Mouse (Mus musculus) myocyte (in vitro differentiated cells): ENCODE measurements at regions not wholly inside any gene's neighbourhood (a gene's known extent, or its start where the extent isn't known, plus 50 kb on each side); places are given as distances from the start of the nearest gene placed in this dataset.

Experiments
- H3K27me3 ChIP-seq: one replicate; pipeline ENCODE4 v1.6.1; 2011; ENCODE audit not compliant: control insufficient read depth, insufficient read depth, insufficient read length
- H3K36me3 ChIP-seq: one replicate; pipeline ENCODE4 v1.6.1; 2011; ENCODE audit not compliant: control insufficient read depth, insufficient read depth
- H3K4me2 ChIP-seq: one replicate; pipeline ENCODE4 v1.6.1; 2011; ENCODE audit warnings: low read depth, control low read depth
- H3K4me3 ChIP-seq: one replicate; pipeline ENCODE4 v1.5.1; 2011; ENCODE audit warnings: mild to moderate bottlenecking, control low read depth, moderate library complexity
- H3K79me2 ChIP-seq: one replicate; pipeline ENCODE4 v1.6.1; 2011; ENCODE audit not compliant: control insufficient read depth, insufficient read depth
- H3ac ChIP-seq: one replicate; pipeline ENCODE4 v1.6.1; 2011; ENCODE audit not compliant: control insufficient read depth, insufficient read length
- CEBPB ChIP-seq: IDR thresholded peaks from 2 replicates; pipeline ENCODE4 v1.6.1; 2011; ENCODE audit warnings: mild to moderate bottlenecking, moderate library complexity; ENCODE audit not compliant: poor library complexity, insufficient read depth, severe bottlenecking
- E2F4 ChIP-seq: IDR thresholded peaks from one replicate; pipeline ENCODE4 v1.6.1; 2011; ENCODE audit warnings: mild to moderate bottlenecking, control low read depth, moderate library complexity; ENCODE audit not compliant: insufficient read depth
- MAX ChIP-seq: IDR thresholded peaks from one replicate; pipeline ENCODE4 v1.6.1; 2011; ENCODE audit warnings: low read depth, mild to moderate bottlenecking, control low read depth
- MYOD1 ChIP-seq, 3 experiments: IDR thresholded peaks; one replicate each; pipeline ENCODE4 v1.6.1; 2011; ENCODE audit warnings: control low read depth in 2 of 3, low read depth in 2 of 3, mild to moderate bottlenecking in 2 of 3, moderate library complexity in 1 of 3; ENCODE audit not compliant: insufficient read length in 2 of 3, control insufficient read depth in 1 of 3
- MYOG ChIP-seq, 3 experiments: IDR thresholded peaks; one replicate each; pipeline ENCODE4 v1.6.1; 2011; ENCODE audit warnings: control low read depth in 2 of 3, low read depth in 2 of 3, mild to moderate bottlenecking in 2 of 3; ENCODE audit not compliant: insufficient read length in 2 of 3, control insufficient read depth in 1 of 3, insufficient read depth in 1 of 3
- POLR2A ChIP-seq: IDR thresholded peaks from one replicate; pipeline ENCODE4 v1.6.1; 2011; ENCODE audit warnings: low read depth, mild to moderate bottlenecking, control low read depth, moderate library complexity; ENCODE audit not compliant: insufficient read length
- REST ChIP-seq: IDR thresholded peaks from one replicate; pipeline ENCODE4 v1.6.1; 2011; ENCODE audit warnings: mild to moderate bottlenecking, control low read depth, moderate library complexity; ENCODE audit not compliant: insufficient read depth, insufficient read length
- SRF ChIP-seq: IDR thresholded peaks from one replicate; pipeline ENCODE4 v1.6.1; 2011; ENCODE audit warnings: low read depth; ENCODE audit not compliant: control insufficient read depth, insufficient read length
- TCF12 ChIP-seq: IDR thresholded peaks from one replicate; pipeline ENCODE4 v1.6.1; 2011; ENCODE audit warnings: mild to moderate bottlenecking, control low read depth; ENCODE audit not compliant: poor library complexity, insufficient read depth, severe bottlenecking
- TCF3 ChIP-seq: IDR thresholded peaks from one replicate; pipeline ENCODE4 v1.6.1; 2011; ENCODE audit warnings: low read depth, control low read depth; ENCODE audit not compliant: insufficient read length
- USF1 ChIP-seq: IDR thresholded peaks from one replicate; pipeline ENCODE4 v1.6.1; 2011; ENCODE audit warnings: low read depth, mild to moderate bottlenecking, control low read depth, moderate library complexity

DNA sequence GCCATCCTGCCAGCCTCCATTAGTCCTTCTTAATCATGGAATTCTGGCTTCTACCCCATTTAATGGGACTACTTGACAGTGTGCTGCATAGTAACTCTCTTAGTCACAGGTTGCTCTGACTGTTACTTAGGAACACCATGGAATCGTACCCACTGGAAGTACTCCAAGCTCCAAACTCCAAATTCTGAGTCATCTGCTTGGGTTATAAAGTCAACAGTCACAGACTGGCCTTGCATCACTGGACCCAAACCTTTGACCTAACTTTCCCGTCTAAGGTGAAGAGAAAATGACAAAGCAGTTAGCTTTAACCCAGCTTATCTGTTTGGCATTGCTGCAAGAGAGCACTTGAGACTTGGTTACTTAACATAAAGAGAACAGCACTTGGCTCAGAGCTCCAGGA, 126.9 kb downstream of the Zfp365 start:
- H3K27me3 ChIP-seq, result no peaks in the 10 kb centered on the region
- TF ChIP-seq CEBPB (peak; percentile 68), MYOD1 (IDR thresholded peaks at IDR 0.05; ENCODE audit: control insufficient read depth in 1 of 3, insufficient read length in 2 of 3, low read depth in 2 of 3) (no peak)
- no peaks in the 10 kb centered on the region for H3K36me3 ChIP-seq
- H3K79me2 ChIP-seq, result no peaks in the 10 kb centered on the region
- no peak overlapping the region for H3ac ChIP-seq
- no peak overlapping the region for H3K4me3 ChIP-seq
- peak overlapping the region; percentile 40 for H3K4me2 ChIP-seq

DNA sequence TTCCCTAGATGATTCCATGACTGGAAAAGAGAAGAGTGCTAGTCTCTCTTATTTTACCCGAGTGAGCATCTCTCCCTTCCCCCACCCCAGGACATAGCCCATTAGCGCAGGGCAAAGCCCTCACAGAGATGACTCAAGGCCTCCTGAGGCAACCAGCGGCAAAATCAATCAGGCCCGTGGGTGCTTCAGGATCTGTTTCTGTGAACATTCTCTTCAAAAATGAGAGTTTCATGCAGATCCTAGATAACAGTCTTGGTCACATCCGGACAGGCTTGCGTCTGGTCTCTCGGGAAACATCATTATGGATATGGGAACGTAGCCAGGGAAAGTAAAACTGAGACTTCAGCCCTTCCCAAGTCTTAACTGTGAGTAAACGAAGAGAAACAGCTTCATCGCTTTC, 134.1 kb downstream of the Zfp365 start:
- Histone ChIP-seq H3K27me3 (no peaks in the 10 kb centered on the region), H3K4me3 (no peak overlapping the region), H3K4me2 (peak overlapping the region; percentile 13), H3ac (no peak overlapping the region), H3K79me2 (no peaks in the 10 kb centered on the region), H3K36me3 (no peaks in the 10 kb centered on the region)
- TF ChIP-seq REST (no peak), CEBPB (0 out of 2 replicates have a peak, but pooled peaks have one; percentile 7)

DNA sequence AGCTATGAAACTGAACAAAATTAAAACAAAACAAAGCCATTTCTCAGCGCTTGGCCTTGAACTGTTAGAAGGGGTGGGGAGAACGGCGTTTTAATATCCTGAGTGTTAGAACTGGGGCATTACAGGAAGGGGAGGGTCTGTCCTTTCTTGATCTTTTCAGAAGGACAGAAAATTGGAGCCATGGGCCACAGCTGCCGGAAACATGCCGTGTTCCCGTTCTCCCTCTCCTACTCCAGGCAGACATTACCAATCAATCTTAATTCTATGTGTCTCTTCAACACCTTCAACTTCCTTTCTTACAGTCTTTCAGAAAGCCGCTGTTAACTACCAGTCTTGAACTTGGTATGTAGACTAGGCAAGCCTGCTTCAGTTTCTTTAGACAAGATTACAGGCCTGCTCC, 134.7 kb downstream of the Zfp365 start:
- H3K79me2 ChIP-seq, result no peaks in the 10 kb centered on the region
- H3K36me3 ChIP-seq, result no peaks in the 10 kb centered on the region
- H3ac ChIP-seq, result no peak overlapping the region
- H3K4me3 ChIP-seq, result no peak overlapping the region
- no peaks in the 10 kb centered on the region for H3K27me3 ChIP-seq
- no peak for TF ChIP-seq MYOG (IDR thresholded peaks at IDR 0.05; ENCODE audit: control insufficient read depth in 1 of 3, insufficient read depth in 1 of 3, insufficient read length in 2 of 3, low read depth in 2 of 3)
- no peak for TF ChIP-seq REST
- no peak overlapping the region for H3K4me2 ChIP-seq

GRCm38 (mm10) chr10:67776851-67777250, 135.6 kb downstream of the Zfp365 start:
- no peaks in the 10 kb centered on the region for H3K27me3 ChIP-seq
- H3ac ChIP-seq, result no peak overlapping the region
- H3K36me3 ChIP-seq, result no peaks in the 10 kb centered on the region
- no peak for TF ChIP-seq MAX
- no peak for TF ChIP-seq TCF3
- no peak for TF ChIP-seq MYOG (IDR thresholded peaks at IDR 0.05; ENCODE audit: control insufficient read depth in 1 of 3, insufficient read depth in 1 of 3, insufficient read length in 2 of 3, low read depth in 2 of 3)
- H3K79me2 ChIP-seq, result no peaks in the 10 kb centered on the region
- H3K4me3 ChIP-seq, result no peak overlapping the region
- no peak overlapping the region for H3K4me2 ChIP-seq

GRCm38 (mm10) chr10:67771796-67772195, 140.7 kb downstream of the Zfp365 start:
- Histone ChIP-seq H3K4me3 (no peak overlapping the region), H3K36me3 (no peaks in the 10 kb centered on the region), H3ac (no peak overlapping the region), H3K4me2 (no peak overlapping the region), H3K79me2 (no peaks in the 10 kb centered on the region), H3K27me3 (no peaks in the 10 kb centered on the region)
- no peak for TF ChIP-seq USF1

DNA sequence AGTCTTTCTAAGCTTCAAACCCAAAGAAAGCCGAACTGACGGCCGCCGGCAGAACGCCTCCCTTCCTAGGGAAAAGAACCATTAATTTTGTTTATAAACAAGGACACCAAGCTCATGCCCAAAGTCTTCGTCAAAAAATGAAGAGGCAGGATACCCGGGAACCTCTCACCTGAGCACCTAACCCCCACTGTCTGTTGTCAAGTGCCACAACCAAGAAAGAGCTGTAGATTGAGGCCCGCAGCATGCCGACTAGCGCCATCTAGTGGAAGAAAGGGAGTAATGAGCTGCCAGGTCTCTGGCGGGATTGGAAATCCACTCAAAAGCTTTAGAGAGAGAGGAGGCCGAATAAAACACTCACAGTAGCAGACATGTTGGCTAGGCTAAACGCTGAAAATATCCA, 146.4 kb downstream of the Zfp365 start:
- TF ChIP-seq CEBPB (no peak), E2F4 (no peak), SRF (no peak), TCF3 (no peak), MYOG (IDR thresholded peaks at IDR 0.05; ENCODE audit: control insufficient read depth in 1 of 3, insufficient read depth in 1 of 3, insufficient read length in 2 of 3, low read depth in 2 of 3) (no peak), POLR2A (no peak), MAX (no peak), TCF12 (no peak), REST (no peak), USF1 (no peak)
- Histone ChIP-seq H3K36me3 (no peaks in the 10 kb centered on the region), H3ac (no peak overlapping the region), H3K4me3 (no peak overlapping the region), H3K4me2 (no peak overlapping the region), H3K79me2 (no peaks in the 10 kb centered on the region), H3K27me3 (no peaks in the 10 kb centered on the region)

DNA sequence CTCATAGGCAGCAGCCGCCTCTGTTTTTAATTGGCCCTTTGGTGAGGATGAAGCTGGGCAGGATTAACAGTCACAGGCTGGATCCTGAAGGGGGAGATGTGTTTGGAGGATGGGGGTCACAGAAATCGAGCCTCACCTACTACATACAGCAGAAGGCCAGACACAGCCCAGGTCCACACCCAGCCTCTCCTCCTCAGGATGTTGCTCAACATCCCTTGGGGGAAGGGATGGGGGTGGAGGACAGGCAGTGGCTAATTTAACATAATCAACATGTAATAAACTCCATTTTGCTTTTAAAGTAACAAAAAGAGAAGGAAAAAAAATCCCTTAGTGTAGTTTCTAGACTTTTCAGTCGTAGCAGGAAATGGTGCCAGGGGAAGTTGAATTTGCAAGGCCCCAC, 152.0 kb downstream of the Zfp365 start:
- Histone ChIP-seq H3ac (no peak overlapping the region), H3K4me2 (no peak overlapping the region), H3K79me2 (no peaks in the 10 kb centered on the region), H3K4me3 (no peak overlapping the region), H3K36me3 (no peaks in the 10 kb centered on the region), H3K27me3 (no peaks in the 10 kb centered on the region)
- no peak for TF ChIP-seq MYOD1 (IDR thresholded peaks at IDR 0.05; ENCODE audit: control insufficient read depth in 1 of 3, insufficient read length in 2 of 3, low read depth in 2 of 3)
- peak; percentile 78 for TF ChIP-seq CEBPB
- no peak for TF ChIP-seq USF1
- TF ChIP-seq MAX, result no peak
- no peak for TF ChIP-seq REST
- TF ChIP-seq TCF3, result no peak
